Mouse (Mus musculus) liver, embryonic 16.5 days (tissue): ENCODE data around the gene Ermn. TPM values are rescaled to one million over a fixed set of nuclear protein-coding genes. Genes with fewer than 3 reads are reported as not detected.

Experiments used
- ATAC-seq: fragments of 200-750 bp; cut with Nextera tagmentation; 2 replicates; pipeline ENCODE4 v1.8.0; 2017; ENCODE audit warnings: low read depth, mild to moderate bottlenecking, moderate number of reproducible peaks, moderate library complexity
- H3K27ac ChIP-seq: fragments of 300-500 bp; sonication (generic); 2 replicates; pipeline ENCODE4 v1.5.1; 2014; ENCODE audit warnings: mild to moderate bottlenecking, low read length
- H3K27me3 ChIP-seq: fragments of 300-500 bp; sonication (generic); 2 replicates; pipeline ENCODE4 v1.6.1; 2014; ENCODE audit warnings: low read depth, low read length, mixed read lengths; ENCODE audit not compliant: control insufficient read depth, insufficient read depth
- H3K36me3 ChIP-seq: fragments of 300-500 bp; sonication (generic); 2 replicates; pipeline ENCODE4 v1.6.1; 2014; ENCODE audit warnings: mild to moderate bottlenecking; ENCODE audit not compliant: control insufficient read depth, insufficient read depth
- H3K4me1 ChIP-seq: fragments of 300-500 bp; sonication (generic); 2 replicates; pipeline ENCODE4 v1.6.1; 2014; ENCODE audit warnings: low read depth, low read length, mixed read lengths; ENCODE audit not compliant: control insufficient read depth
- H3K4me2 ChIP-seq: fragments of 300-500 bp; sonication (generic); 2 replicates; pipeline ENCODE4 v1.6.1; 2014; ENCODE audit warnings: low read depth, low read length, mixed read lengths
- H3K4me3 ChIP-seq: fragments of 300-500 bp; sonication (generic); 2 replicates; pipeline ENCODE4 v1.5.1; 2014; ENCODE audit warnings: low read depth, mild to moderate bottlenecking, low read length
- H3K9ac ChIP-seq: fragments of 300-500 bp; sonication (generic); 2 replicates; pipeline ENCODE4 v1.6.1; 2014; ENCODE audit warnings: low read depth, low read length
- H3K9me3 ChIP-seq: fragments of 300-500 bp; sonication (generic); replicated peaks from 2 replicates; pipeline ENCODE4 v1.6.1; 2016; ENCODE audit warnings: low read length; ENCODE audit not compliant: control insufficient read depth
- WGBS: fragments of 180-500 bp; shearing (Covaris S2); extraction: QIAGEN DNeasy Blood & Tissue Kit; methylation state at CpG from one replicate; pipeline ENCODE4 v1.1.7; 2014; ENCODE audit not compliant: insufficient replicate concordance; 5-methylcytosine and 5-hydroxymethylcytosine counted together
- polyA plus RNA-seq: library from polyadenylated mRNA; unstranded; fragments of >200 nt; fragmentation: Nextera tagmentation; extraction: Ambion mirVana; gene quantifications from 2 replicates; pipeline ENCODE4 v1.2.1, GENCODE M21; 2015

Gene Ermn
- polyA plus RNA-seq = not detected in 2 replicates

DNA sequence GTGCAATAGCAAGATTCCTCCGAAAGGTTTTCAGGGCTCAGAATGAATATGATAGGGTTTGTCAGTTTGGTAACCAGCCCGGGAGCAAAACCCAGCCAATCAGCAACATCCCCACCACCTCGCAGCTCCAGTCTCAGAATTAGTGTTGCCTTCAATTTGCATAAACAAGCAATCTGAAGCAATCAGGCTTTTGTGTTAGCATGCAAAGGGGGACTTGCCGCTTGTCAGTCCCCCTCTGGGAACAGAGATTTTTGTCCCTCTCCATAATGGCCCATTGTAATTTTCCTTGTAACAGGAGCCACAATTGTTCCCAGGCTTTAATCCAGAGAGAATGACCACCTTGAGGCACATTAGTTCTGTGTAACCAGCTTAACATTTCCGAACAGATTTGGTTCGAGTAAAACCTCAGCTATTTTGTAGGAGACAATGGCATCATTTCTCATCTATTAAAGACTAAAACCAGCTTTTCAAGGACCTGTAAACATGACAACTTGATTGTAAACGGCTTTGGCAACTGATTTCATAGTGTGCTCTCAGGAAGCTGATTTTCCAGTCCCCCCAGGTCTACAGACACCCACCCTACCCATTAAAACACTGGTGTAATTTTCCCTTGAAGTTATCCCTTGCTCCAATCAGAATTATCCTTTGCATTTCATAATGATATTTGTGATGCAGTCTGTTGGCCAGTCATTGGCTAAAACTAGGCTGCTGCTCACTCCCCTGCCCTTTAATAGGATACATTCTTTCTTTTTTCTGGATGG is at the start of gene Ermn:
Gene Ermn (minus strand): TSS at position 44 of the 761 bp plus-strand sequence.
- H3K9me3 ChIP-seq = no peaks in the 10 kb centered on the region
- H3K9ac ChIP-seq = no peak within 1 kb of the TSS
- no peaks in the 10 kb centered on the region for H3K36me3 ChIP-seq
- no peaks in the 10 kb centered on the region for H3K27me3 ChIP-seq
- no peak within 1 kb of the TSS for H3K4me2 ChIP-seq
- WGBS = 38% methylated on average over 7 of the region's 7 CpGs
- H3K27ac ChIP-seq = no peak within 1 kb of the TSS
- no peak for ATAC-seq
- no peak within 1 kb of the TSS for H3K4me3 ChIP-seq
- H3K4me1 ChIP-seq = no peaks in the 10 kb centered on the region

DNA sequence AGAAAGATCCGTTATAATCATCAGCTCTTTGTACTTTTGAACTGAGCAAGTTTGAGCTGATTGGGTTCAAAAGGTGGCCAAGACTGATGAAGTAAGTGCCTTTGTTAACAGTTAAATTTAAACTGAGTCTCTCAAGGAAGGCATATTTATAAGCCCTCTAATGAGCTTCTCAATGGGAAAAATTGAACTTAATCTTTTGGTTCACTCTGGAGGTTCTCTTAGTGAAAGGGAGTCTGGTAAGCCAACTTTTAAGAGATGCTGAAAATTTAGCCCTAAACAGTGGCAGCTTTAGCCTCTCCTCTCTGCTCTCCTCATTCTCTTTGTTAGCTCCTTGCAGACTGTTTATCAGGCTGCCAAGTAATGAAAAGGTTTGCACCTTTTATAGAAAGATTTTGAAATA is 42.2 kb upstream of the Ermn start:
- no peak for ATAC-seq
- WGBS = 58% methylated on average over 1 of the region's 1 CpGs
- Histone ChIP-seq H3K4me2 (no peak overlapping the region), H3K27me3 (no peaks in the 10 kb centered on the region), H3K9me3 (no peaks in the 10 kb centered on the region), H3K4me3 (no peak overlapping the region), H3K4me1 (no peaks in the 10 kb centered on the region), H3K36me3 (no peaks in the 10 kb centered on the region), H3K27ac (no peak overlapping the region), H3K9ac (no peak overlapping the region)

DNA sequence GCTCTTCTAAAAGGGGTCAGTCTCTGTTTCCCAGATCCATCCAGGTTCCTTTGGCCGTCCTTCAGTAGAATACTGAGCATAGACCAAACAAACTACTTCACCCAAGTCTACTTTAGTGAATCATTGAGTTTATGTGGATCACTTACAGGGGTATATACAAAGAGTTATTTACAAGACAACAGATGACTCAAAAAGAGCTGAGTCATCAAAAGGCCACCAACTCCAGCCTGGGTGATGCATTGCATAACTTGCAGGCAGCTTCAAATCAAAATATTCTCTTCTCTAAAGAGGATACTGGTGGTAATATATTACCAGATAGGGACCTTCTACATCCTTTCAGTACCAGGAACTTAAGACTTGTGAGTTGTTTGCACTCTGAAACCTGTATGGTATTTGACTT is 33.8 kb upstream of the Ermn start:
- ATAC-seq = no peak
- Histone ChIP-seq H3K9me3 (no peaks in the 10 kb centered on the region), H3K9ac (no peak overlapping the region), H3K4me1 (no peaks in the 10 kb centered on the region), H3K4me2 (no peak overlapping the region), H3K27ac (no peak overlapping the region), H3K36me3 (no peaks in the 10 kb centered on the region), H3K27me3 (no peaks in the 10 kb centered on the region), H3K4me3 (no peak overlapping the region)
- 63% methylated on average over 1 of the region's 1 CpGs for WGBS

- Histone ChIP-seq H3K9ac (no peak overlapping the region), H3K4me3 (no peak overlapping the region), H3K27ac (no peak overlapping the region), H3K36me3 (no peaks in the 10 kb centered on the region), H3K4me2 (no peak overlapping the region), H3K27me3 (no peaks in the 10 kb centered on the region), H3K4me1 (no peaks in the 10 kb centered on the region), H3K9me3 (no peaks in the 10 kb centered on the region)
- 36% methylated on average over 1 of the region's 1 CpGs for WGBS
- no peak for ATAC-seq
These were observed 27.2 kb upstream of the Ermn start for GRCm38 (mm10) chr2:58079849-58080248.

GRCm38 (mm10) chr2:58055383-58055782 is 2.7 kb upstream of the Ermn start:
- no peak overlapping the region for H3K27ac ChIP-seq
- H3K9me3 ChIP-seq = no peaks in the 10 kb centered on the region
- H3K4me2 ChIP-seq = no peak overlapping the region
- H3K36me3 ChIP-seq = no peaks in the 10 kb centered on the region
- H3K4me1 ChIP-seq = no peaks in the 10 kb centered on the region
- H3K27me3 ChIP-seq = no peaks in the 10 kb centered on the region
- H3K4me3 ChIP-seq = no peak overlapping the region
- no peak for ATAC-seq
- H3K9ac ChIP-seq = no peak overlapping the region

GRCm38 (mm10) chr2:58041867-58042266 is 10.8 kb downstream of the Ermn start:
- Histone ChIP-seq H3K27ac (no peak overlapping the region), H3K36me3 (no peaks in the 10 kb centered on the region), H3K4me2 (no peak overlapping the region), H3K4me3 (no peak overlapping the region), H3K9me3 (no peaks in the 10 kb centered on the region), H3K9ac (no peak overlapping the region), H3K27me3 (no peaks in the 10 kb centered on the region), H3K4me1 (no peaks in the 10 kb centered on the region)
- 28% methylated on average over 7 of the region's 7 CpGs for WGBS
- ATAC-seq = no peak

DNA sequence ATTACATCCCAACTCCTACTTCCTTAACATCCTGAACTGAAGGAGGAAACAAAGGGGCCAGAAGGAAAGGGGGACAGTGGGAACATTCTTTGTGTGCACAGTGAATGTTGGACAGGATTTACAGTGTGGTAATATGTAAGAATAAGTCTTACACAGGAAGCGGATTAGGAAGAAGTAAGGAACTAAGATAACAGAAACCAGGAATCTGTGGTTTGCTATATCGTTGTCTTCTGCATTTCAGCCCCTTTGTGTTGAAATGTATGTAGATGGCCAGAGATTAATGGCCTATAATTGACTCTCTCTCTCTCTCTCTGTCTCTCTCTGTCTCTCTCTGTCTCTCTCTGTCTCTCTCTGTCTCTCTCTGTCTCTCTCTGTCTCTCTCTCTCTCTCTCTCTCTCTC is 15.7 kb downstream of the Ermn start:
- Histone ChIP-seq H3K4me2 (no peak overlapping the region), H3K27me3 (no peaks in the 10 kb centered on the region), H3K4me3 (no peak overlapping the region), H3K9me3 (no peaks in the 10 kb centered on the region), H3K4me1 (no peaks in the 10 kb centered on the region), H3K36me3 (no peaks in the 10 kb centered on the region), H3K27ac (no peak overlapping the region), H3K9ac (no peak overlapping the region)
- no peak for ATAC-seq
- 12% methylated on average over 2 of the region's 2 CpGs for WGBS

GRCm38 (mm10) chr2:58035635-58036034 is 17.0 kb downstream of the Ermn start:
- 12% methylated on average over 4 of the region's 4 CpGs for WGBS
- no peak for ATAC-seq
- H3K36me3 ChIP-seq = no peaks in the 10 kb centered on the region
- no peak overlapping the region for H3K4me3 ChIP-seq
- H3K4me1 ChIP-seq = no peaks in the 10 kb centered on the region
- no peak overlapping the region for H3K4me2 ChIP-seq
- H3K27me3 ChIP-seq = no peaks in the 10 kb centered on the region
- no peak overlapping the region for H3K9ac ChIP-seq
- no peaks in the 10 kb centered on the region for H3K9me3 ChIP-seq
- no peak overlapping the region for H3K27ac ChIP-seq

DNA sequence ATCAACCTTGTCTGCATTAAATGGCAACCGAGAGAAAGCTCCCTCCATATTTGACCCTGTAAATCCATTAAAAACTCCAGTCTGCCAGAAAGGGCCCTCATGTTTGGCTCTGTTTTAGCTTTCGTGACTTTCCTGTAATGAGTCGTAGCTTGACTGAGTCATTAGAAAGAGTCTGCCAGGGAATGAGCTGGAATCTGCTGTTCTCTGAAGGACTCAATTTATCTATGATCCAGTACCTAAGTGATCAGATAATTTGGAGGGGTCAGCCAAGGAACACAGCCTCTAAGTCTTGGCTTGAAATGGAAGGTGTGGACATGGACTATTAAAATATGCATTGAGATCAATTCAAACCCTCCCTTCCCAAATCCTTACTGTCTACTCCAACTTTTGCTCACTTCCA is 21.2 kb downstream of the Ermn start:
- H3K27ac ChIP-seq = no peak overlapping the region
- no peak overlapping the region for H3K4me2 ChIP-seq
- no peaks in the 10 kb centered on the region for H3K9me3 ChIP-seq
- H3K4me3 ChIP-seq = no peak overlapping the region
- H3K27me3 ChIP-seq = no peaks in the 10 kb centered on the region
- H3K36me3 ChIP-seq = no peaks in the 10 kb centered on the region
- WGBS = 66% methylated on average over 3 of the region's 3 CpGs
- no peaks in the 10 kb centered on the region for H3K4me1 ChIP-seq
- no peak for ATAC-seq
- no peak overlapping the region for H3K9ac ChIP-seq
